ENCODE assay signal across 21 mouse cellular contexts in the genomic region with DNA sequence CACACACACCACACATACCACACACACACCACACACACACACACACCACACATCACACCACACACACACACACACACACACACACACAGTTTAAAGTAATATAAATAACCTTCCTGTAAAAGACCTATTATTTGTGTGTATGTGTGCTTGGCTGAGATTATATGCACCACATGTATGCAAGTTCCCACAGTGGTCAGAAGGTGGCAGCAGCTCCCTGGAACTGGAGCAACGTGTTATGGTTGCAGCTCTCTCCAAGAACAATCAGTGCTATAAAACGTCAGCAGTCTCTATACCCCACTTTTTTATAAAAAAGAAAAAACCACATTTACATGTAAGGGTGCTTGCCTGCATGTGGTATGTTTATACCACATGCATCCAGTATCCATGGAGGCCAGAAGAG. TPM values are rescaled to one million over a fixed set of nuclear protein-coding genes. Genes with fewer than 3 reads are reported as not detected.
DNase-seq lines count a peak whose midpoint lies in the region; TF ChIP-seq lines count a peak whose summit lies in the region.
"Had no signal": no experiment of that assay in that cellular context is flagged by ENCODE, and none has a peak within 500 bp of the region (broad histone marks: within the 10 kb centered on the region; RNA-seq: fewer than 3 reads in every experiment).

No protein-coding gene starts in this region.

- no peaks in the 10 kb centered on the region for H3K27me3 ChIP-seq in heart, adult 2 months (ENCODE audit: control insufficient read depth, insufficient read depth, low read length)
- H3K27me3 ChIP-seq in heart, embryonic 10.5 days (ENCODE audit: insufficient read depth, poor library complexity, severe bottlenecking): peaks cover 67% of the 10 kb centered on the region
- no peaks in the 10 kb centered on the region for H3K27me3 ChIP-seq in E14TG2a.4 (ENCODE audit: insufficient read depth, low read length)
- H3K27me3 ChIP-seq: Patski had no signal

- intact Hi-C loops in heart, adult 2 months (cut with DNase I): loop anchor here (5.0 kb wide), 1 partner anchor 36 kb away; no protein-coding TSS in a partner anchor

- no peak for DNase-seq in heart, adult 2 months
- DNase-seq in heart, embryonic 10.5 days (ENCODE audit: low spot score): no peak
- DNase-seq in lung, adult 2 months: no peak
- DNase-seq in lung, postnatal 4 days: no peak
- DNase-seq in lung, postnatal 10 days: peak; percentile 38
- no peak for DNase-seq in left cerebral cortex, adult 18-20 months (ENCODE audit: low spot score in 2 of 2)
- DNase-seq in gastrocnemius, adult 8-10 months (ENCODE audit: low spot score in 2 of 2): no peak
- DNase-seq: adrenal gland, adult 2 months; cerebellum, postnatal 10 days; layer of hippocampus, postnatal 36 days had no signal

- H3K9me3 ChIP-seq in heart, embryonic 10.5 days: no peaks in the 10 kb centered on the region
- no peaks in the 10 kb centered on the region for H3K9me3 ChIP-seq in E14TG2a.4 (ENCODE audit: low read length)
- H3K9me3 ChIP-seq: kidney, embryonic 15.5 days had no signal

- no peak overlapping the region for H3K9ac ChIP-seq in heart, adult 2 months (ENCODE audit: low read depth, low read length)
- H3K9ac ChIP-seq: hindbrain, embryonic 14.5 days; kidney, embryonic 15.5 days; limb, embryonic 12.5 days had no signal

- no peaks in the 10 kb centered on the region for H3K4me1 ChIP-seq in heart, adult 2 months (ENCODE audit: control insufficient read depth, insufficient read depth, low read length)
- H3K4me1 ChIP-seq in heart, embryonic 10.5 days: peaks cover 10% of the 10 kb centered on the region
- H3K4me1 ChIP-seq in lung, adult 2 months (ENCODE audit: control insufficient read depth, insufficient read depth, low read length): peaks cover 5% of the 10 kb centered on the region
- H3K4me1 ChIP-seq in E14TG2a.4 (replicated peaks; ENCODE audit: low read depth, low read length): peaks cover 58% of the 10 kb centered on the region

- TF ChIP-seq CTCF in heart, adult 2 months (IDR thresholded peaks at IDR 0.05): peak; percentile 41
- peak; percentile 59; the same call in 1 of the 2 replicates for TF ChIP-seq CTCF in lung, adult 2 months (IDR thresholded peaks at IDR 0.05; ENCODE audit: insufficient read depth, low read length)
- TF ChIP-seq CTCF in E14TG2a.4 (conservative IDR thresholded peaks at IDR 0.05; ENCODE audit: low read length): peak; percentile 72

- no peaks in the 10 kb centered on the region for H3K79me2 ChIP-seq in heart, adult 2 months (replicated peaks; ENCODE audit: control insufficient read depth, insufficient read depth, low read length)

- H3K27ac ChIP-seq in heart, adult 2 months: no peak overlapping the region
- no peak overlapping the region for H3K27ac ChIP-seq in heart, embryonic 10.5 days
- H3K27ac ChIP-seq: embryonic facial prominence, embryonic 10.5 days; hindbrain, embryonic 14.5 days; kidney, embryonic 15.5 days; limb, embryonic 12.5 days had no signal

- WGBS in heart, adult 2 months: 72% methylated on average over 2 of the region's 2 CpGs
- 75% methylated on average over 2 of the region's 2 CpGs for WGBS in heart, embryonic 10.5 days
- WGBS in lung, adult 2 months: 65% methylated on average over 2 of the region's 2 CpGs

- no peak for TF ChIP-seq POLR2A in heart, adult 2 months (IDR thresholded peaks at IDR 0.05; ENCODE audit: insufficient read depth, low read depth, low read length)
- no peak for TF ChIP-seq POLR2A in lung, adult 2 months (IDR thresholded peaks at IDR 0.05; ENCODE audit: borderline replicate concordance, extremely low read depth, low read depth, low read length)

- H3K4me3 ChIP-seq in heart, adult 2 months: no peak overlapping the region
- no peak overlapping the region for H3K4me3 ChIP-seq in heart, embryonic 10.5 days
- no peak overlapping the region for H3K4me3 ChIP-seq in lung, adult 2 months (replicated peaks; ENCODE audit: extremely low read depth, low read depth, low read length)
- no peak overlapping the region for H3K4me3 ChIP-seq in E14TG2a.4 (replicated peaks; ENCODE audit: low read length)
- H3K4me3 ChIP-seq: embryonic facial prominence, embryonic 10.5 days; kidney, embryonic 15.5 days; limb, embryonic 12.5 days had no signal

- H3K36me3 ChIP-seq in heart, adult 2 months (ENCODE audit: control insufficient read depth, insufficient read depth, low read length): no peaks in the 10 kb centered on the region
- H3K36me3 ChIP-seq in heart, embryonic 10.5 days: no peaks in the 10 kb centered on the region
- H3K36me3 ChIP-seq in E14TG2a.4 (ENCODE audit: insufficient read depth, low read length): no peaks in the 10 kb centered on the region
- H3K36me3 ChIP-seq: embryonic facial prominence, embryonic 10.5 days; kidney, embryonic 15.5 days; limb, embryonic 12.5 days had no signal

- TF ChIP-seq EP300 in heart, adult 2 months (IDR thresholded peaks at IDR 0.05; ENCODE audit: insufficient read depth, low read depth, low read length): no peak

RNA-seq across cellular contexts. Expression of a gene that starts 4.2 kb away (rescaled TPM):
- 10 to 100 TPM; 79.4 to 96.6 TPM for total RNA-seq in heart, adult 2 months (2021)
- 23.1 and 24.8 TPM in 2 replicates for polyA plus RNA-seq in heart, adult 2 months (2012; rRNA removed)
- 0.68 and 2.4 TPM in 2 replicates for polyA plus RNA-seq in heart, embryonic 10.5 days (2016; fragmentation: Nextera tagmentation; extraction: Ambion mirVana)
- 223 and 227 TPM in 2 replicates for polyA plus RNA-seq in lung, adult 2 months (2012; rRNA removed)
- 10 to 100 TPM; 22.4 to 24.4 TPM for total RNA-seq in left cerebral cortex, adult 18-20 months (2021)
- 10 to 100 TPM; 38.7 to 58.3 (median 42.5) TPM for total RNA-seq in gastrocnemius, adult 8-10 months (2022)
- total RNA-seq: granulocyte monocyte progenitor cell, adult 5-6 weeks; monocyte, adult 5-6 weeks had no signal

RNA-seq across cellular contexts. Expression of a gene that starts 42.1 kb away (rescaled TPM):
- total RNA-seq in heart, adult 2 months (2021): not detected
- not detected in 2 replicates for polyA plus RNA-seq in heart, adult 2 months (2012; rRNA removed)
- not detected in 2 replicates for polyA plus RNA-seq in heart, embryonic 10.5 days (2016; fragmentation: Nextera tagmentation; extraction: Ambion mirVana)
- not detected in 2 replicates for polyA plus RNA-seq in lung, adult 2 months (2012; rRNA removed)
- total RNA-seq in left cerebral cortex, adult 18-20 months (2021): not detected
- total RNA-seq in gastrocnemius, adult 8-10 months (2022): not detected
- total RNA-seq: adrenal gland, adult 2 months; granulocyte monocyte progenitor cell, adult 5-6 weeks; layer of hippocampus, postnatal 36 days; monocyte, adult 5-6 weeks had no signal
- polyA plus RNA-seq: adrenal gland, adult 2 months; C2C12; embryonic facial prominence, embryonic 10.5 days; heart, embryonic 16.5 days; hindbrain, embryonic 14.5 days; kidney, embryonic 15.5 days; limb, embryonic 12.5 days; neural tube, embryonic 14.5 days; Patski had no signal
